Mouse (Mus musculus) G1E (cell line): ENCODE results near the gene Sphkap.

ENCODE experiments used
- CTCF ChIP-seq: IDR thresholded peaks from 2 replicates; pipeline ENCODE4 v1.5.1; 2012; ENCODE audit warnings: low read depth, low read length, inconsistent platforms, mixed read lengths
- GATA1 ChIP-seq: IDR thresholded peaks from 2 replicates; pipeline ENCODE4 v1.6.1; 2012; ENCODE audit warnings: borderline replicate concordance, low read length, inconsistent platforms, mixed read lengths
- GATA2 ChIP-seq: IDR thresholded peaks from 2 replicates; pipeline ENCODE4 v1.6.1; 2012; ENCODE audit warnings: low read depth, low read length, inconsistent platforms, borderline replicate concordance
- POLR2AphosphoS5 ChIP-seq: IDR thresholded peaks from 2 replicates; pipeline ENCODE4 v1.6.1; 2012; ENCODE audit warnings: low read depth, low read length, inconsistent platforms; ENCODE audit not compliant: insufficient replicate concordance
- TAL1 ChIP-seq: conservative IDR thresholded peaks from 2 replicates; pipeline ENCODE4 v1.6.1; 2012; ENCODE audit warnings: low read depth, low read length, inconsistent platforms, mixed read lengths

- TF ChIP-seq CTCF (no peak), GATA1 (no peak), GATA2 (no peak), POLR2AphosphoS5 (no peak), TAL1 (no peak)
Measured at GRCm38 (mm10) chr1:83316917-83317316, 91.1 kb downstream of the Sphkap start.
